Mouse (Mus musculus) right cerebral cortex, postnatal 10 days (tissue): Measurements from ENCODE around the gene Psen2.

ENCODE experiments used
- DNase-seq, 2 experiments: peaks; one replicate each; pipeline ENCODE4 v3.0.0; 2021; ENCODE audit warnings: low spot score in 2 of 2

Gene Psen2

GRCm38 (mm10) chr1:180274725-180275308 is 11.6 kb upstream of the Psen2 start:
- DNase-seq, result no peak

- no peak for DNase-seq
Measured at GRCm38 (mm10) chr1:180269033-180269432, 5.8 kb upstream of the Psen2 start.

- DNase-seq, result peak; percentile 91 to 93
Measured at GRCm38 (mm10) chr1:180268249-180269031, 5.2 kb upstream of the Psen2 start.

- no peak for DNase-seq
Measured at GRCm38 (mm10) chr1:180267151-180267550, 3.9 kb upstream of the Psen2 start.

GRCm38 (mm10) chr1:180265399-180265798 is 2.2 kb upstream of the Psen2 start:
- no peak for DNase-seq

GRCm38 (mm10) chr1:180264851-180265250 is 1.6 kb upstream of the Psen2 start:
- DNase-seq, result no peak

GRCm38 (mm10) chr1:180264389-180264788 is 1.2 kb upstream of the Psen2 start:
- DNase-seq, result no peak

GRCm38 (mm10) chr1:180261857-180262570 is 1.2 kb downstream of the Psen2 start:
- no peak for DNase-seq

- DNase-seq, result no peak
Measured at GRCm38 (mm10) chr1:180261415-180261814, 1.8 kb downstream of the Psen2 start.

GRCm38 (mm10) chr1:180260886-180261285 is 2.4 kb downstream of the Psen2 start:
- no peak for DNase-seq

GRCm38 (mm10) chr1:180259753-180260152 is 3.5 kb downstream of the Psen2 start:
- DNase-seq, result no peak

GRCm38 (mm10) chr1:180257446-180257845 is 5.8 kb downstream of the Psen2 start:
- DNase-seq, result no peak

- no peak for DNase-seq
Measured at GRCm38 (mm10) chr1:180256866-180257265, 6.4 kb downstream of the Psen2 start.

GRCm38 (mm10) chr1:180256138-180256674 is 7.0 kb downstream of the Psen2 start:
- peak; percentile 95 to 97 for DNase-seq

GRCm38 (mm10) chr1:180255294-180256117 is 7.7 kb downstream of the Psen2 start:
- DNase-seq, result peak; percentile 46 to 49

- no peak for DNase-seq
Measured at GRCm38 (mm10) chr1:180254316-180254715, 8.9 kb downstream of the Psen2 start.

- DNase-seq, result no peak
Measured at GRCm38 (mm10) chr1:180252656-180253190, 10.5 kb downstream of the Psen2 start.

- no peak for DNase-seq
Measured at GRCm38 (mm10) chr1:180251176-180252048, 11.8 kb downstream of the Psen2 start.

- DNase-seq, result no peak
Measured at GRCm38 (mm10) chr1:180250441-180250830, 12.8 kb downstream of the Psen2 start.
